Mouse (Mus musculus) kidney, adult 2 months (tissue): ENCODE data around the gene Zc3h12c. TPM values are rescaled to one million over a fixed set of nuclear protein-coding genes. Genes with fewer than 3 reads are reported as not detected.

Experiments used
- DNase-seq: peaks from one replicate; pipeline ENCODE4 v3.0.0; 2021
- H3K27ac ChIP-seq: fragments of 200-500 bp; 2 replicates; pipeline ENCODE4 v1.5.1; 2012; ENCODE audit warnings: low read depth, low read length, control low read depth, inconsistent platforms; ENCODE audit not compliant: insufficient read depth
- H3K27me3 ChIP-seq: fragments of 200-500 bp; replicated peaks from 2 replicates; pipeline ENCODE4 v1.6.1; 2012; ENCODE audit warnings: mild to moderate bottlenecking, moderate library complexity, low read length, inconsistent platforms; ENCODE audit not compliant: control insufficient read depth, insufficient read depth
- H3K36me3 ChIP-seq: fragments of 200-500 bp; 2 replicates; pipeline ENCODE4 v1.6.1; 2012; ENCODE audit warnings: mild to moderate bottlenecking, moderate library complexity, low read length, inconsistent platforms; ENCODE audit not compliant: control insufficient read depth, insufficient read depth
- H3K4me1 ChIP-seq: fragments of 200-500 bp; 2 replicates; pipeline ENCODE4 v1.6.1; 2011; ENCODE audit warnings: low read length; ENCODE audit not compliant: control insufficient read depth, insufficient read depth
- H3K4me3 ChIP-seq: fragments of 200-500 bp; 2 replicates; pipeline ENCODE4 v1.5.1; 2011; ENCODE audit warnings: mild to moderate bottlenecking, low read depth, low read length, control low read depth; ENCODE audit not compliant: insufficient read depth
- CTCF ChIP-seq: fragments of 200-500 bp; conservative IDR thresholded peaks from 2 replicates; pipeline ENCODE4 v1.5.1; 2011; ENCODE audit warnings: low read depth, mild to moderate bottlenecking, control low read depth, low read length, moderate library complexity, mixed read lengths; ENCODE audit not compliant: insufficient read depth, insufficient read length
- POLR2A ChIP-seq: fragments of 200-500 bp; IDR thresholded peaks from one replicate; pipeline ENCODE4 v1.6.1; 2011; ENCODE audit warnings: low read depth, low read length, control low read depth
- WGBS: fragments of 180-500 bp; shearing (Covaris S2); methylation state at CpG from one replicate; pipeline ENCODE4 v1.1.7; 2018; 5-methylcytosine and 5-hydroxymethylcytosine counted together
- polyA plus RNA-seq: library from polyadenylated mRNA; depleted of rRNA; stranded (reverse); fragments of >200 nt; gene quantifications from 2 replicates; pipeline ENCODE4 v1.2.3, GENCODE M21; 2012

Zc3h12c gene
- polyA plus RNA-seq, 1 experiment = 6.0 TPM

DNA sequence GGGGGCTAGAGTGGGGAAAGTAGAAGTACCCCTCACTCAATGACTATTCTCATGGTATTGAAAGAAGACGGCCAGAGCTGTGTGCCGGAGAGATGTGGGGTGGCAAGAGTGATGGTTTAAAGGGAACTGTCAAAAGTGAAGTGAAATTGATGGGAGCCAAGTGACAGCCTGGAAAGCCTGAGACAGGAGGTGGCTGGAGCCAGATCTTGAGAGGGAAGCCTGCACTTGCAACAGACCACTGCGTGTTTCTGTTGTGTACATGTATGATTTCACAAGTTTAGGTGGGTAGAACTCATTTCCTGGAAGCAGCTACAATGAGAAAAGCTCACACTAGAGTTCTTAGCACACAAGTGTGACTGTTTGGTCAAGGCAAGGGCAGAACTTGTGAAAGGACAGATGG lies 27.5 kb upstream of the Zc3h12c start:
- no peaks in the 10 kb centered on the region for H3K4me1 ChIP-seq
- H3K27me3 ChIP-seq = no peaks in the 10 kb centered on the region
- no peak overlapping the region for H3K4me3 ChIP-seq
- no peaks in the 10 kb centered on the region for H3K36me3 ChIP-seq
- DNase-seq = no peak
- WGBS = 86% methylated on average over 3 of the region's 3 CpGs
- TF ChIP-seq POLR2A (no peak), CTCF (no peak)
- no peak overlapping the region for H3K27ac ChIP-seq

DNA sequence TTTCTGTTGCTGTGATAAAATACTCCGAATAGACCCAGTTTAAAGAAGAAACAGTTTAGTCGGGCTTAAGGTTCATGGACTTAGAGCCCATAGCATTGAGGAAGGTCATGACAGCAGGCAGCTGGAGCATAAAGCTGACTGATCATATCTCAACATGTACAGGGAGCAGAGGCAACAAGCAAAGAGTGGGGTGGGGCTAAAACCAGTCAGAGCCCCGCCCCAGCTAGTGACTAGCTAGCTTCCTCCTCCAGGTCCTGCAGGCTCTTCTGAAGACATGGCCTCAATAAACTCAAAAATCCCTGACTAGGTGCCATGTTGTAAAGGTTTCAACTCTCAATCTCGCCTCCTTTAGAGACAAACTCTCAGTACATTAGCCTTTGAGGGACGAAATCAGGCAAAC lies 25.5 kb upstream of the Zc3h12c start:
- no peak overlapping the region for H3K4me3 ChIP-seq
- no peak for DNase-seq
- WGBS = 81% methylated on average over 5 of the region's 5 CpGs
- H3K27ac ChIP-seq = no peak overlapping the region
- no peak for TF ChIP-seq POLR2A
- no peak for TF ChIP-seq CTCF
- no peaks in the 10 kb centered on the region for H3K36me3 ChIP-seq
- no peaks in the 10 kb centered on the region for H3K27me3 ChIP-seq
- 0 out of 2 replicates have a peak, but pooled peaks cover 2% of the 10 kb centered on the region for H3K4me1 ChIP-seq

DNA sequence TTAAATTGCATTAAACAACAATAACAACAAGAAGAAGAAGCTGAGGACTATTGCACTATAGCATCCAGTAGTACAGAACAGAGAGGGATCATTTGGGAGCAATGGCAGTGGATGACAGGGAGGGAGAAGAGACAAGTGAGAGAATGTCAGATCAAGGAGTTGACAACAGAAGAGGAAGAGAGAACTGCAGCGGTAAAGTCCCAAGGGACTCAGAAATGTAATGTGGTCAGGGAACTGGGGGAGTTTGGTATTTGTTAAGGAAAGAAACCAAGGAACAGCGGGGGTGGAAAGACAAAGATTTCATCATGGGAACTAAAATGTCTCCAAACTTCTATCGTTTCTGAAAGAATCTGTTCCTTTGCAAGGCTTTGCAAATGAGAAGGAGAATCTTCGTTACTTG lies 22.5 kb upstream of the Zc3h12c start:
- no peak for TF ChIP-seq POLR2A
- TF ChIP-seq CTCF = no peak
- Histone ChIP-seq H3K4me3 (no peak overlapping the region), H3K27me3 (no peaks in the 10 kb centered on the region), H3K36me3 (no peaks in the 10 kb centered on the region), H3K27ac (no peak overlapping the region), H3K4me1 (peaks cover 3% of the 10 kb centered on the region; the same call in 1 of the 2 replicates)
- 89% methylated on average over 4 of the region's 4 CpGs for WGBS
- no peak for DNase-seq

DNA sequence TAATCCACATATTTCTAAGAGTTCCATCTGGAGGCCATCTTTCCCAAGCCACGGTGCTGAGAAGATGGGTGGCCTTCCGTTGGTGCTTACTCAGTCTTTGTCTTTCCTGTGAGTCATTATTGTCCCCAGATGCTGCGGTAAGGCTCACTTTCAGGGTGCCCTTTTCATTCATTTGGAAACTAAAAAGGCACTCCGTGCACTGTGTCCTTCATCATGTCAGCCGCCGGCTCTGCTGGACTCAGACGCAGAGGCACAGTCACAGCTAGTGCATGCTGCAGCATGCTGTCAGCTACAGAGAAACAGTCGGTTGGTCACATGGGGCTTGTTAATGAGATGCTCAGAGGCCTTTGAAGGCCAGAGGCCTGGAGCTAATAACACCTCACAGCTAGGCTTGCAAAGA lies 19.7 kb upstream of the Zc3h12c start:
- DNase-seq = no peak
- Histone ChIP-seq H3K27me3 (no peaks in the 10 kb centered on the region), H3K4me1 (peaks cover 6% of the 10 kb centered on the region; the same call in 1 of the 2 replicates), H3K36me3 (no peaks in the 10 kb centered on the region), H3K4me3 (no peak overlapping the region), H3K27ac (no peak overlapping the region)
- no peak for TF ChIP-seq CTCF
- no peak for TF ChIP-seq POLR2A
- WGBS = 50% methylated on average over 8 of the region's 8 CpGs

DNA sequence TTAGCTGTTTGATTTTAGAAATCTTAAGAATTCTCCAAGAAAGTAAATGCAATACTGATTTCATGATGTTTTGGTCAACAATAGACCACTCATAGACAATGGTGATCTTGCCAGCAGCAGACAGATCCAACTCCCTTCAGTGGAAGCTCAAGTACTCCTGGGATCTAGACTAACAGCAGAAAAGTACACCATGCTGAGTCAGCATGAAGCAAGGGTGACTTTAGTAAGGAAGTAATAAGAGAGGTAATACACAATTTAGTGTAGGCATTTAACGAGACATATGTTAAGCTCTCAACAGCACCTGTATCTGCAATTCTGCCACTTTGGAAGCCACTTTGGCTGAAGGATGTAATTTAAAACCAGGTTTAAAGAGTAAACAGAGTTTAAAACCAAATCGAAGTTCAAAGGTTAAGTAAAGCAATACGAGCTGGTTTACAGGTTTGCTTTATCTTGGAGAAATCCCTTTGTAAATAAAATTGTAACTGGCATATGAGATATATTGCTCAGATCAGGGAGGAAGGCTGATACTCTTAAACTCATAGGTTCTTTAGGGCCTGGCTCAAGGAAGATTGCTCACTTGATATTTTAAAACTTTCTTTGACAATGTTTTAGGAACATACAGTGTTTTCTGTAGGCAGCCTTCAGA lies 18.0 kb upstream of the Zc3h12c start:
- H3K4me3 ChIP-seq = no peak overlapping the region
- peak overlapping the region; percentile 86 for H3K27ac ChIP-seq
- no peaks in the 10 kb centered on the region for H3K27me3 ChIP-seq
- TF ChIP-seq CTCF (no peak), POLR2A (no peak)
- H3K36me3 ChIP-seq = no peaks in the 10 kb centered on the region
- DNase-seq = peak; percentile 56
- 37% methylated on average over 3 of the region's 3 CpGs for WGBS
- H3K4me1 ChIP-seq = peaks cover 6% of the 10 kb centered on the region; the same call in 1 of the 2 replicates

DNA sequence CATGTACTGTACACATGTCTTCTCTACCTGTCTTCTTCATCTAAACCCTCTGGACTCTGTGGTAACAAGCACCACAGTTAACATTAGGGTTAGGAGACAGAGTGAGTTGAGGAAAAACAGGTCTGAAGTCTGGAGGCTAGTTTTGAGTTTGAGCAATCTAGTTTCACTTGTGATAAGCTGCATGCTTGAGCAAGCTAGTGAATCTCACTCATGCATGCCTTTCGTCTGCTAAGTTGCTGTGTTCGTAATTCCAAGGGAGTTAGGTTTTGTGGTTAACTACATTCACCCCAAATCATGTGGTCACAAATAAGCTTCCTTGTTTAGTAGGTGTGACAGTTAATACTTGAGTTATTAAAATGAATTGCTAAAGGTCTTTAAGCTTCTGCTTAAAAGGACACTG lies 13.0 kb upstream of the Zc3h12c start:
- TF ChIP-seq POLR2A (no peak), CTCF (no peak)
- 32% methylated on average over 2 of the region's 2 CpGs for WGBS
- H3K4me1 ChIP-seq = peaks cover 18% of the 10 kb centered on the region
- peak overlapping the region; percentile 90 for H3K27ac ChIP-seq
- H3K27me3 ChIP-seq = no peaks in the 10 kb centered on the region
- H3K4me3 ChIP-seq = no peak overlapping the region
- peak; percentile 71 for DNase-seq
- H3K36me3 ChIP-seq = no peaks in the 10 kb centered on the region

DNA sequence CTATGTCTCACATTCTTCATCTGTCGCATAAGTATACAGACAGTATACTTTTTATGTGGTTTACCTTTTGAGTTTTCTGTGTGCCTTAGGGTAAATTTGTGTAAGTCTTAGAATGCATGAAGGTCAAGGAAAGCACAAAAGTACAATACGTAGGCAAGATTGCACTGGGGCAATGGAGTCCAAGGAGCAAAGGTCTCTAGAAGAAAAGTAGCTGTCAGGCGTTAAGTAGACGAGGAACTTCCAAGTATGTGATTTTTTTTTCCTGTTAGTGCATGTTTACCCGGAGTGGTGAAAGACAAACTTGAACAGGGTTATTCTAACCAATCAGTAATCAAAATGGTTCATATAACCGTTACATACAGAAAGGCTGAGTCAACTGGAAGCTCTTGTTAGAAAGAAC lies 12.5 kb upstream of the Zc3h12c start:
- Histone ChIP-seq H3K4me1 (peaks cover 17% of the 10 kb centered on the region), H3K27me3 (no peaks in the 10 kb centered on the region), H3K27ac (peak overlapping the region; percentile 90), H3K4me3 (no peak overlapping the region), H3K36me3 (no peaks in the 10 kb centered on the region)
- peak; percentile 80 for DNase-seq
- TF ChIP-seq POLR2A (no peak), CTCF (no peak)
- 61% methylated on average over 6 of the region's 6 CpGs for WGBS
